Mouse (Mus musculus): ENCODE measurements around the gene Hspa1a. TPM values are rescaled to one million over a fixed set of nuclear protein-coding genes. Genes with fewer than 3 reads are reported as not detected.

Hspa1a gene
- total RNA-seq, 2 experiments from 2014 or later: 6.8 to 8.7 TPM

Other genes starting within 250 kb of the Hspa1a start
- 1 to 10 TPM; 8.7 to 9.6 TPM for gene C4b, start 228.3 kb downstream of the Hspa1a start, total RNA-seq (2021)
- gene Cyp21a1, start 167.6 kb downstream of the Hspa1a start, total RNA-seq (2021): not detected
- gene Stk19, start 135.2 kb downstream of the Hspa1a start, total RNA-seq (2021): 10 to 100 TPM; 63.6 to 64.2 TPM
- 10 to 100 TPM; 36.1 to 39.9 TPM for gene Dxo, start 135.1 kb downstream of the Hspa1a start, total RNA-seq (2021)
- 10 to 100 TPM; 71.4 to 74.8 TPM for gene Skiv2l, start 121.9 kb downstream of the Hspa1a start, total RNA-seq (2021)
- 10 to 100 TPM; 30.2 to 38.5 TPM for gene Nelfe, start 121.8 kb downstream of the Hspa1a start, total RNA-seq (2021)
- gene Cfb, start 109.6 kb downstream of the Hspa1a start, total RNA-seq (2021): not detected
- 10 to 100 TPM in 1 of 2 experiments, 1 to 10 TPM in 1; 9.8 to 10.0 TPM for gene Zbtb12, start 92.7 kb downstream of the Hspa1a start, total RNA-seq (2021)
- gene Gm20547, start 90.1 kb downstream of the Hspa1a start, total RNA-seq (2021): under 1 TPM in 1 of 2 experiments, not detected in 1; 0.20 TPM
- 1 to 10 TPM; 1.3 to 1.4 TPM for gene C2, start 73.9 kb downstream of the Hspa1a start, total RNA-seq (2021)
- gene Ehmt2, start 73.7 kb downstream of the Hspa1a start, total RNA-seq (2021): 100 to 1,000 TPM; 174 to 175 TPM
- under 1 TPM; 0.16 to 0.20 TPM for gene Slc44a4, start 57.7 kb downstream of the Hspa1a start, total RNA-seq (2021)
- 10 to 100 TPM; 23.6 to 24.4 TPM for gene Neu1, start 40.9 kb downstream of the Hspa1a start, total RNA-seq (2021)
- gene Hspa1b, start 12.9 kb downstream of the Hspa1a start, total RNA-seq (2021): 1 to 10 TPM; 4.3 to 5.3 TPM
- gene Gm20481, start 2.2 kb downstream of the Hspa1a start, total RNA-seq (2021): not detected
- gene Hspa1l, start 547 bp upstream of the Hspa1a start, total RNA-seq (2021): under 1 TPM; 0.30 to 0.38 TPM
- gene Lsm2, start 9.7 kb upstream of the Hspa1a start, total RNA-seq (2021): 10 to 100 TPM; 24.2 to 25.9 TPM
- 10 to 100 TPM; 56.3 to 62.1 TPM for gene Vars, start 28.8 kb upstream of the Hspa1a start, total RNA-seq (2021)
- under 1 TPM; 0.16 to 0.30 TPM for gene Vwa7, start 44.4 kb upstream of the Hspa1a start, total RNA-seq (2021)
- gene Sapcd1, start 55.9 kb upstream of the Hspa1a start, total RNA-seq (2021): 1 to 10 TPM in 1 of 2 experiments, under 1 TPM in 1; 0.53 to 1.4 TPM
- 1 to 10 TPM in 1 of 2 experiments, under 1 TPM in 1; 0.91 to 1.4 TPM for gene Msh5, start 74.6 kb upstream of the Hspa1a start, total RNA-seq (2021)
- gene Clic1, start 77.8 kb upstream of the Hspa1a start, total RNA-seq (2021): 10 to 100 TPM; 19.3 to 19.6 TPM
- 10 to 100 TPM; 47.3 to 59.0 TPM for gene Ddah2, start 86.9 kb upstream of the Hspa1a start, total RNA-seq (2021)
- not detected for gene Ly6g6c, start 93.2 kb upstream of the Hspa1a start, total RNA-seq (2021)
- gene Mpig6b, start 94.0 kb upstream of the Hspa1a start, total RNA-seq (2021): not detected
- gene Ly6g6e, start 104.7 kb upstream of the Hspa1a start, total RNA-seq (2021): 1 to 10 TPM; 2.8 to 3.5 TPM
- gene Ly6g6d, start 105.9 kb upstream of the Hspa1a start, total RNA-seq (2021): 1 to 10 TPM in 1 of 2 experiments, under 1 TPM in 1; 0.78 to 1.6 TPM
- gene Ly6g6f, start 113.5 kb upstream of the Hspa1a start, total RNA-seq (2021): not detected
- gene Abhd16a, start 117.1 kb upstream of the Hspa1a start, total RNA-seq (2021): 10 to 100 TPM; 77.4 to 79.9 TPM
- not detected for gene Ly6g5c, start 136.1 kb upstream of the Hspa1a start, total RNA-seq (2021)
- under 1 TPM; 0.58 to 0.82 TPM for gene Ly6g5b, start 143.3 kb upstream of the Hspa1a start, total RNA-seq (2021)
- gene Gpank1, start 149.3 kb upstream of the Hspa1a start, total RNA-seq (2021): 10 to 100 TPM; 10.7 to 14.6 TPM
- 100 to 1,000 TPM; 178 to 202 TPM for gene Csnk2b, start 149.9 kb upstream of the Hspa1a start, total RNA-seq (2021)
- gene D17H6S53E, start 154.2 kb upstream of the Hspa1a start, total RNA-seq (2021): 10 to 100 TPM; 21.4 to 25.9 TPM
- gene Apom, start 159.9 kb upstream of the Hspa1a start, total RNA-seq (2021): not detected
- gene Bag6, start 163.0 kb upstream of the Hspa1a start, total RNA-seq (2021): 100 to 1,000 TPM; 284 to 308 TPM
- gene Prrc2a, start 192.7 kb upstream of the Hspa1a start, total RNA-seq (2021): 100 to 1,000 TPM; 284 to 322 TPM
- 10 to 100 TPM; 10.3 to 10.5 TPM for gene Aif1, start 203.9 kb upstream of the Hspa1a start, total RNA-seq (2021)
- gene Lst1, start 216.3 kb upstream of the Hspa1a start, total RNA-seq (2021): 10 to 100 TPM; 15.6 to 17.2 TPM
- 1 to 10 TPM in 1 of 2 experiments, under 1 TPM in 1; 0.74 to 1.2 TPM for gene Ltb, start 222.3 kb upstream of the Hspa1a start, total RNA-seq (2021)
- gene Tnf, start 229.9 kb upstream of the Hspa1a start, total RNA-seq (2021): not detected
- gene Lta, start 233.2 kb upstream of the Hspa1a start, total RNA-seq (2021): under 1 TPM; 0.43 to 0.71 TPM
- not detected for gene Gm16181, start 248.7 kb upstream of the Hspa1a start, total RNA-seq (2021)